Comparison of ENCODE assay signal across 9 mouse cellular contexts in the genomic region with DNA sequence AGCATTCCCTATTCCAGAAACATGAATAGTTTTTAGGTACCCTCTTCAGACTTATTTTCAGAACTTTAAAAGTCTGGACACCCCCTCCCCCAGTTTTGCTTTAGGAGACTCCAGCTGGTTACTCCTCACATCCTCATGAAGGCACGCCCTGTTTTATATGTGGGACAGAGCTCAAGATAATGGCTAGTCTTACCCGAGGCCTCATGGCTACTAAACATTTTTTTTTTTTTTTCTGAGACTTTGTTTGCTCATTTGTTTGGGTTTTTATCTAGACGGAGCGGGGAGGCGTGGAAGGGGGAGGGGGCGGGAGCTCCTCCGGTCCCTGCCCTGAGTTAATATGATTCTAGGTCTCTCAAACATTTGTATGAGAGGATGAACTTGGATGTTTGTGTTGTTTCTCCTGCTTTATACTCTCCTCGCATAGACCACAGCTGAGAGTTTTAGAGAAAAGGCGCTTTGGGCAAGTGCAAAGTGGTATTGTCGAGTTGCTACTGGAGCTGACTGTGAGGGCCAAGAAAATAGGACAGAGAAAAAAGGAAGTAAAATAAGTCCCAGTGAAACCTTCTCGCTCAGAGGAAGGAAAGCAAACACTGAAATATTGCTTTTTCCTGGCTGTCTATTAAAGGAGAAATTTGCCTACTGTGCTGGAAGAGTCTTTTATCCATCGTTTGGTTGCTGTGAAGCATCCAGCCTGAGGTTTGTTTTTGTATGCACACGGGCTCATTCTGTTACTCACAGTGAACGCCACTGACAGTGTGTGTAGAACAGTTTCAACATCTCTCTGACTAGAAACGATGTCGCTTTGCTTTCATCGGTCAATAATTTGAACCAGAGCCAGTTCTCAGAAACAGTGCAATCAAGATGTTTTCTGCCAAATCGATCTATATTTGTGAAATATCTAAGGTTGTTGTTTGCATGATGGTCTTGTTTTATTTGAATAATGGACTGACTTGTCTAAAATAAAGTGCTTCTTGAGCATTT. TPM values are rescaled to one million over a fixed set of nuclear protein-coding genes. Genes with fewer than 3 reads are reported as not detected.
DNase-seq lines count a peak whose midpoint lies in the region; ATAC-seq and TF ChIP-seq lines count a peak whose summit lies in the region.
"Had no signal": no experiment of that assay in that cellular context is flagged by ENCODE, and none has a peak within 500 bp of the region (broad histone marks: within the 10 kb centered on the region; RNA-seq: fewer than 3 reads in every experiment).

No protein-coding gene starts in this region.

- no peak overlapping the region for H3K4me3 ChIP-seq in kidney, postnatal 0 days (replicated peaks; ENCODE audit: low read depth, low read length)
- no peak overlapping the region for H3K4me3 ChIP-seq in forebrain, embryonic 14.5 days (ENCODE audit: low read depth, low read length)
- H3K4me3 ChIP-seq in hindbrain, embryonic 15.5 days: no peak overlapping the region
- no peak overlapping the region for H3K4me3 ChIP-seq in midbrain, embryonic 14.5 days (replicated peaks; ENCODE audit: low read depth, low read length)

- no peak overlapping the region for H3K9ac ChIP-seq in kidney, postnatal 0 days (ENCODE audit: low read depth, low read length)
- H3K9ac ChIP-seq in forebrain, embryonic 14.5 days (ENCODE audit: low read length): no peak overlapping the region; the same call in 1 of the 2 replicates
- H3K9ac ChIP-seq in hindbrain, embryonic 15.5 days: no peak overlapping the region
- H3K9ac ChIP-seq in midbrain, embryonic 14.5 days (replicated peaks; ENCODE audit: low read length): no peak overlapping the region

- peaks cover 5% of the 10 kb centered on the region; the same call in 1 of the 2 replicates for H3K4me1 ChIP-seq in kidney, postnatal 0 days (replicated peaks; ENCODE audit: insufficient read depth, low read length)
- H3K4me1 ChIP-seq in forebrain, embryonic 14.5 days (ENCODE audit: control insufficient read depth, insufficient read depth, low read length): peaks cover 6% of the 10 kb centered on the region; the same call in 1 of the 2 replicates
- H3K4me1 ChIP-seq in hindbrain, embryonic 15.5 days (replicated peaks): peaks cover 7% of the 10 kb centered on the region; the same call in 1 of the 2 replicates
- no peaks in the 10 kb centered on the region for H3K4me1 ChIP-seq in midbrain, embryonic 14.5 days (ENCODE audit: control insufficient read depth, insufficient read depth, low read length)

- no peaks in the 10 kb centered on the region for H3K27me3 ChIP-seq in kidney, postnatal 0 days (ENCODE audit: insufficient read depth, low read length)
- no peaks in the 10 kb centered on the region for H3K27me3 ChIP-seq in forebrain, embryonic 14.5 days (replicated peaks; ENCODE audit: control insufficient read depth, insufficient read depth, low read length)
- H3K27me3 ChIP-seq in hindbrain, embryonic 15.5 days: no peaks in the 10 kb centered on the region
- H3K27me3 ChIP-seq in midbrain, embryonic 14.5 days (ENCODE audit: control insufficient read depth, insufficient read depth, low read length): no peaks in the 10 kb centered on the region

- 47% methylated on average over 18 of the region's 18 CpGs for WGBS in kidney, postnatal 0 days
- 27% methylated on average over 18 of the region's 18 CpGs for WGBS in forebrain, embryonic 14.5 days
- 38% methylated on average over 18 of the region's 18 CpGs for WGBS in hindbrain, embryonic 15.5 days
- WGBS in midbrain, embryonic 14.5 days: 50% methylated on average over 18 of the region's 18 CpGs

- H3K9me3 ChIP-seq in kidney, postnatal 0 days (replicated peaks; ENCODE audit: low read length): no peaks in the 10 kb centered on the region
- H3K9me3 ChIP-seq in forebrain, embryonic 14.5 days (replicated peaks; ENCODE audit: control insufficient read depth, low read length): no peaks in the 10 kb centered on the region
- no peaks in the 10 kb centered on the region for H3K9me3 ChIP-seq in hindbrain, embryonic 15.5 days
- H3K9me3 ChIP-seq in midbrain, embryonic 14.5 days (ENCODE audit: control insufficient read depth, low read length): no peaks in the 10 kb centered on the region

- ATAC-seq in kidney, postnatal 0 days (replicated peaks; ENCODE audit: low FRiP score, low read depth): no peak
- ATAC-seq in forebrain, embryonic 14.5 days: no peak
- ATAC-seq in hindbrain, embryonic 15.5 days (ENCODE audit: low FRiP score, low read depth): 0 out of 2 replicates have a peak, but pooled peaks have one; percentile 38
- no peak for ATAC-seq in midbrain, embryonic 14.5 days (ENCODE audit: low FRiP score, low TSS enrichment)

- no peak overlapping the region for H3K27ac ChIP-seq in kidney, postnatal 0 days
- H3K27ac ChIP-seq in forebrain, embryonic 14.5 days (ENCODE audit: low read depth, low read length): no peak overlapping the region
- H3K27ac ChIP-seq in hindbrain, embryonic 15.5 days (replicated peaks): peak overlapping the region; percentile 28
- no peak overlapping the region for H3K27ac ChIP-seq in midbrain, embryonic 14.5 days (replicated peaks; ENCODE audit: low read depth, low read length)

- TF ChIP-seq CTCF in kidney, postnatal 0 days (IDR thresholded peaks at IDR 0.05; ENCODE audit: low read depth): no peak

- H3K36me3 ChIP-seq in kidney, postnatal 0 days (ENCODE audit: insufficient read depth, low read length): no peaks in the 10 kb centered on the region
- H3K36me3 ChIP-seq in forebrain, embryonic 14.5 days (ENCODE audit: control insufficient read depth, insufficient read depth, low read length): no peaks in the 10 kb centered on the region
- H3K36me3 ChIP-seq in hindbrain, embryonic 15.5 days: no peaks in the 10 kb centered on the region
- H3K36me3 ChIP-seq in midbrain, embryonic 14.5 days (ENCODE audit: control insufficient read depth, insufficient read depth, low read length): no peaks in the 10 kb centered on the region

- peak overlapping the region; percentile 28; the same call in 1 of the 2 replicates for H3K4me2 ChIP-seq in kidney, postnatal 0 days (ENCODE audit: low read length)
- peak overlapping the region; percentile 27 for H3K4me2 ChIP-seq in forebrain, embryonic 14.5 days (ENCODE audit: low read length)
- H3K4me2 ChIP-seq in hindbrain, embryonic 15.5 days: peak overlapping the region; percentile 25
- peak overlapping the region; percentile 18 for H3K4me2 ChIP-seq in midbrain, embryonic 14.5 days (ENCODE audit: low read length)

- DNase-seq in kidney, postnatal 0 days (ENCODE audit: low spot score): no peak
- no peak for DNase-seq in kidney, adult 18-20 months
- DNase-seq in forebrain, embryonic 14.5 days (ENCODE audit: low spot score): peak; percentile 28
- peak; percentile 18 for DNase-seq in midbrain, embryonic 14.5 days
- DNase-seq in Muller cell, postnatal 12 days (ENCODE audit: inconsistent ontology term): no peak
- DNase-seq in lung, adult 18-20 months: no peak
- DNase-seq: lung, postnatal 36 days; right cerebral cortex, postnatal 14 days had no signal

RNA-seq across cellular contexts. Expression of a gene that starts 29.5 kb away (rescaled TPM):
- 42.5 and 44.6 TPM in 2 replicates for polyA plus RNA-seq in kidney, postnatal 0 days (2015; fragmentation: Nextera tagmentation; extraction: Ambion mirVana)
- 39.7 and 43.9 TPM in 2 replicates for polyA plus RNA-seq in forebrain, embryonic 14.5 days (2014; fragmentation: Nextera tagmentation; extraction: Ambion mirVana)
- polyA plus RNA-seq in hindbrain, embryonic 15.5 days (2015; fragmentation: Nextera tagmentation; extraction: Ambion mirVana): 30.9 and 31.1 TPM in 2 replicates
- 42.5 and 46.0 TPM in 2 replicates for polyA plus RNA-seq in midbrain, embryonic 14.5 days (2014; fragmentation: Nextera tagmentation; extraction: Ambion mirVana)

Comparison
In these comparisons a context has a peak if more than half of its experiments do, and no peak if none do; other contexts are left out.
1. DNase-seq: peak in forebrain, embryonic 14.5 days (single experiment) and midbrain, embryonic 14.5 days (single experiment); none in kidney, postnatal 0 days (single experiment), kidney, adult 18-20 months (single experiment), Muller cell, postnatal 12 days (single experiment) and lung, adult 18-20 months (0 of 2).
2. Peak in every context shown above with its lines, with median percentiles within 50 percentile points of each other: H3K4me2 ChIP-seq.